8 mouse cellular contexts compared by ENCODE assay signal in genomic region chr10:69500171-69500860, GRCm38 (mm10).
DNase-seq lines count a peak whose midpoint lies in the region; ATAC-seq lines count a peak whose summit lies in the region.

No protein-coding gene starts in this region.

- no peak overlapping the region for H3K4me3 ChIP-seq in hindbrain, embryonic 12.5 days

- ATAC-seq in hindbrain, embryonic 12.5 days (ENCODE audit: low FRiP score): no peak

- peaks cover 11% of the 10 kb centered on the region for H3K4me1 ChIP-seq in hindbrain, embryonic 12.5 days

- 43% methylated on average over 11 of the region's 11 CpGs for WGBS in hindbrain, embryonic 12.5 days

- H3K27ac ChIP-seq in hindbrain, embryonic 12.5 days: peak overlapping the region; percentile 17; the same call in 1 of the 2 replicates

- peak overlapping the region; percentile 6; the same call in 1 of the 2 replicates for H3K4me2 ChIP-seq in hindbrain, embryonic 12.5 days (replicated peaks)

- no peaks in the 10 kb centered on the region for H3K36me3 ChIP-seq in hindbrain, embryonic 12.5 days

- H3K9ac ChIP-seq in hindbrain, embryonic 12.5 days: no peak overlapping the region

- no peaks in the 10 kb centered on the region for H3K27me3 ChIP-seq in hindbrain, embryonic 12.5 days

- no peaks in the 10 kb centered on the region for H3K9me3 ChIP-seq in hindbrain, embryonic 12.5 days (replicated peaks)

- peak; percentile 38 to 73 for DNase-seq in frontal cortex, adult 2 months (ENCODE audit: extremely low spot score in 1 of 2, low spot score in 1 of 2)
- DNase-seq in frontal cortex, postnatal 25 days (ENCODE audit: low spot score in 2 of 2): no peak
- DNase-seq in R1 (ENCODE audit: low read depth, low spot score): peak; percentile 68
- DNase-seq in lung, postnatal 10 days: peak; percentile 16
- no peak for DNase-seq in spleen, postnatal 10 days (ENCODE audit: low spot score in 2 of 2)
- DNase-seq in cerebellum, postnatal 25 days: no peak
- no peak for DNase-seq in gastrocnemius, postnatal 4 days (ENCODE audit: low spot score in 2 of 2)

Comparison
In these comparisons a context has a peak if more than half of its experiments do, and no peak if none do; other contexts are left out.
1. DNase-seq: peak in frontal cortex, adult 2 months (2 of 2), R1 (single experiment) and lung, postnatal 10 days (single experiment); none in frontal cortex, postnatal 25 days (0 of 2), spleen, postnatal 10 days (0 of 2), cerebellum, postnatal 25 days (0 of 2) and gastrocnemius, postnatal 4 days (0 of 2).